Mouse (Mus musculus) cerebellum, adult 2 months (tissue): ENCODE measurements around the gene Btbd19.

ENCODE experiments used
- CTCF ChIP-seq: fragments of 200-500 bp; IDR thresholded peaks from 2 replicates; pipeline ENCODE4 v1.5.1; 2011; ENCODE audit warnings: low read depth, mild to moderate bottlenecking, control low read depth, low read length, moderate library complexity, borderline replicate concordance; ENCODE audit not compliant: insufficient read depth
- POLR2A ChIP-seq: fragments of 200-500 bp; IDR thresholded peaks from 2 replicates; pipeline ENCODE4 v1.6.1; 2011; ENCODE audit warnings: low read length, control low read depth, borderline replicate concordance; ENCODE audit not compliant: insufficient read depth

DNA sequence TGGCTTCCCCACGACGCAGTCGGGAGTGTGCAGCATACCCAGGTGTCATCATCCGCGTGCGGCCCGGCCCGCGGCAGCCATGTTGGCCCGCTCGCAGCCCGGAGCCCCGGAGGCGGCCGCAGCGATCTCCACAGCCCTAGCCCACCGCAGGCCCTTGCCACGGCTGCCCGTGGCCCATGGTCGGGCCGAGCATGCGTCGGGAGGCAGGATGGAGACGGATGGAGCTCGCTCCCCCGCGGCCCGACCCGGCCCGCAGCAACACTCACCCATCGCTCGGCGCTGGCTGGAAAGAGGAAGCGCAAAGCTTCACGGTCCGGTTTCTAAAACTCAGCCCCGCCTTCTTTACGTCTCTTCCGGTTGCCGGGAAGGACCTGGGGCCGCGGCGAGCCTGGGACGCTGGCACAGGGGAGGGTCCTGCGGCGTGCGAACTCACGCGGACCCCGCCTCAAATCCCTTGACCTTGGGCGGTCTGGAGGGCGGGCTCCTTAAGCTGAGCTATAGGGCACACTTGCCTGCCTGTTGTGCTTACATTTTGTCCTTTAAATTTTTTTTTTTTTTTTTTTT, 30.3 kb upstream of the Btbd19 start, which contains the start of gene Rps8:
- TF ChIP-seq CTCF (no peak), POLR2A (peak; percentile 98)
